Mouse (Mus musculus): ENCODE measurements at regions not wholly inside any gene's neighbourhood (a gene's known extent, or its start where the extent isn't known, plus 50 kb on each side); places are given as distances from the start of the nearest gene placed in this dataset.

GRCm38 (mm10) chr6:127330015-127330705 is 116.5 kb upstream of the Parp11 start:
- TF ChIP-seq GATA1 (IDR thresholded peaks at IDR 0.05; ENCODE audit: borderline replicate concordance, low read length) = no peak
- TF ChIP-seq FLI1 (IDR thresholded peaks at IDR 0.05; ENCODE audit: low read length) = no peak

All from megakaryocyte, embryonic 14.5 days (primary cell).